In genomic region chr3:68201214-68201613, GRCm38 (mm10) we compare ENCODE assay signal across 14 mouse cellular contexts.
DNase-seq lines count a peak whose midpoint lies in the region; ATAC-seq and TF ChIP-seq lines count a peak whose summit lies in the region.
"Had no signal": no experiment of that assay in that cellular context is flagged by ENCODE, and none has a peak within 500 bp of the region (broad histone marks: within the 10 kb centered on the region; RNA-seq: fewer than 3 reads in every experiment).

No protein-coding gene starts in this region.

- H3K9ac ChIP-seq in forebrain, embryonic 13.5 days: no peak overlapping the region
- H3K9ac ChIP-seq in forebrain, embryonic 11.5 days (ENCODE audit: low read length): no peak overlapping the region
- H3K9ac ChIP-seq in midbrain, embryonic 14.5 days (replicated peaks; ENCODE audit: low read length): no peak overlapping the region
- H3K9ac ChIP-seq in midbrain, embryonic 13.5 days (replicated peaks): no peak overlapping the region
- H3K9ac ChIP-seq in forebrain, embryonic 16.5 days (replicated peaks; ENCODE audit: low read depth, low read length): no peak overlapping the region
- H3K9ac ChIP-seq: liver, embryonic 13.5 days had no signal

- H3K36me3 ChIP-seq in forebrain, embryonic 13.5 days (ENCODE audit: poor library complexity, severe bottlenecking): no peaks in the 10 kb centered on the region
- no peaks in the 10 kb centered on the region for H3K36me3 ChIP-seq in forebrain, embryonic 11.5 days (ENCODE audit: control insufficient read depth, insufficient read depth, low read length)
- H3K36me3 ChIP-seq in midbrain, embryonic 14.5 days (ENCODE audit: control insufficient read depth, insufficient read depth, low read length): no peaks in the 10 kb centered on the region
- no peaks in the 10 kb centered on the region for H3K36me3 ChIP-seq in midbrain, embryonic 13.5 days
- H3K36me3 ChIP-seq in forebrain, embryonic 16.5 days (ENCODE audit: control insufficient read depth, insufficient read depth): no peaks in the 10 kb centered on the region
- H3K36me3 ChIP-seq: liver, embryonic 13.5 days had no signal

- H3K9me3 ChIP-seq in forebrain, embryonic 13.5 days (replicated peaks): no peaks in the 10 kb centered on the region
- no peaks in the 10 kb centered on the region for H3K9me3 ChIP-seq in forebrain, embryonic 11.5 days (ENCODE audit: control insufficient read depth, low read length)
- no peaks in the 10 kb centered on the region for H3K9me3 ChIP-seq in midbrain, embryonic 14.5 days (ENCODE audit: control insufficient read depth, low read length)
- H3K9me3 ChIP-seq in midbrain, embryonic 13.5 days: no peaks in the 10 kb centered on the region
- no peaks in the 10 kb centered on the region for H3K9me3 ChIP-seq in forebrain, embryonic 16.5 days (ENCODE audit: control insufficient read depth, low read length)
- H3K9me3 ChIP-seq: liver, embryonic 13.5 days had no signal

- DNase-seq in forebrain, embryonic 11.5 days (ENCODE audit: low spot score): no peak
- DNase-seq in midbrain, embryonic 14.5 days: peak; percentile 28
- DNase-seq in layer of hippocampus, adult 9-11 months: peak; percentile 63
- DNase-seq in spleen, postnatal 14 days (ENCODE audit: low spot score in 2 of 2): no peak
- DNase-seq in gastrocnemius, adult 2 months: no peak
- DNase-seq: B cell, adult 2 months; cerebellum, adult 9-11 months; liver, embryonic 13.5 days; lung, postnatal 10 days; thymus, postnatal 14 days had no signal

- H3K27me3 ChIP-seq in forebrain, embryonic 13.5 days: no peaks in the 10 kb centered on the region
- H3K27me3 ChIP-seq in forebrain, embryonic 11.5 days (ENCODE audit: control insufficient read depth, insufficient read depth, low read length): no peaks in the 10 kb centered on the region
- H3K27me3 ChIP-seq in midbrain, embryonic 14.5 days (ENCODE audit: control insufficient read depth, insufficient read depth, low read length): no peaks in the 10 kb centered on the region
- H3K27me3 ChIP-seq in midbrain, embryonic 13.5 days: no peaks in the 10 kb centered on the region
- H3K27me3 ChIP-seq in forebrain, embryonic 16.5 days (replicated peaks; ENCODE audit: control insufficient read depth, insufficient read depth, low read length): no peaks in the 10 kb centered on the region
- H3K27me3 ChIP-seq: liver, embryonic 13.5 days had no signal

- 12% methylated on average over 1 of the region's 1 CpGs for WGBS in forebrain, embryonic 13.5 days
- 29% methylated on average over 1 of the region's 1 CpGs for WGBS in forebrain, embryonic 11.5 days
- WGBS in midbrain, embryonic 14.5 days: 15% methylated on average over 1 of the region's 1 CpGs
- 21% methylated on average over 1 of the region's 1 CpGs for WGBS in midbrain, embryonic 13.5 days
- WGBS in forebrain, embryonic 16.5 days: 0% methylated on average over 1 of the region's 1 CpGs

- no peak overlapping the region for H3K27ac ChIP-seq in forebrain, embryonic 13.5 days
- H3K27ac ChIP-seq in forebrain, embryonic 11.5 days (ENCODE audit: low read depth, low read length): no peak overlapping the region
- no peak overlapping the region for H3K27ac ChIP-seq in midbrain, embryonic 14.5 days (replicated peaks; ENCODE audit: low read depth, low read length)
- no peak overlapping the region for H3K27ac ChIP-seq in midbrain, embryonic 13.5 days
- H3K27ac ChIP-seq in forebrain, embryonic 16.5 days (ENCODE audit: low read length): no peak overlapping the region
- no peak overlapping the region for H3K27ac ChIP-seq in gastrocnemius, adult 2 months
- H3K27ac ChIP-seq: kidney, postnatal 0 days; liver, embryonic 13.5 days had no signal

- ATAC-seq in forebrain, embryonic 13.5 days: peak; percentile 73; the same call in 1 of the 2 replicates
- no peak for ATAC-seq in forebrain, embryonic 11.5 days (replicated peaks; ENCODE audit: low FRiP score)
- no peak for ATAC-seq in midbrain, embryonic 14.5 days (ENCODE audit: low FRiP score, low TSS enrichment)
- no peak for ATAC-seq in midbrain, embryonic 13.5 days
- ATAC-seq in forebrain, embryonic 16.5 days: peak; percentile 87

- no peak for TF ChIP-seq CTCF in gastrocnemius, adult 2 months (IDR thresholded peaks at IDR 0.05)

- intact Hi-C loops in gastrocnemius, adult 2 months (cut with DNase I): no loop called here

- no peak overlapping the region for H3K4me3 ChIP-seq in forebrain, embryonic 13.5 days
- no peak overlapping the region for H3K4me3 ChIP-seq in forebrain, embryonic 11.5 days (ENCODE audit: low read depth, low read length)
- H3K4me3 ChIP-seq in midbrain, embryonic 14.5 days (replicated peaks; ENCODE audit: low read depth, low read length): no peak overlapping the region
- H3K4me3 ChIP-seq in midbrain, embryonic 13.5 days (replicated peaks): no peak overlapping the region
- H3K4me3 ChIP-seq in forebrain, embryonic 16.5 days (replicated peaks; ENCODE audit: low read length): no peak overlapping the region
- H3K4me3 ChIP-seq in gastrocnemius, adult 2 months: no peak overlapping the region
- H3K4me3 ChIP-seq: liver, embryonic 13.5 days had no signal

- peaks cover 25% of the 10 kb centered on the region for H3K4me1 ChIP-seq in forebrain, embryonic 13.5 days
- H3K4me1 ChIP-seq in forebrain, embryonic 11.5 days (replicated peaks; ENCODE audit: control insufficient read depth, insufficient read depth, low read length): no peaks in the 10 kb centered on the region; the same call in 1 of the 2 replicates
- peaks cover 10% of the 10 kb centered on the region; the same call in 1 of the 2 replicates for H3K4me1 ChIP-seq in midbrain, embryonic 14.5 days (ENCODE audit: control insufficient read depth, insufficient read depth, low read length)
- H3K4me1 ChIP-seq in midbrain, embryonic 13.5 days (replicated peaks): peaks cover 17% of the 10 kb centered on the region
- peaks cover 21% of the 10 kb centered on the region for H3K4me1 ChIP-seq in forebrain, embryonic 16.5 days (replicated peaks; ENCODE audit: control insufficient read depth, insufficient read depth, low read length)
- H3K4me1 ChIP-seq: liver, embryonic 13.5 days had no signal

- H3K4me2 ChIP-seq in forebrain, embryonic 13.5 days: no peak overlapping the region
- H3K4me2 ChIP-seq in forebrain, embryonic 11.5 days (ENCODE audit: low read depth, low read length, severe bottlenecking): no peak overlapping the region
- no peak overlapping the region for H3K4me2 ChIP-seq in midbrain, embryonic 14.5 days (ENCODE audit: low read length)
- no peak overlapping the region for H3K4me2 ChIP-seq in midbrain, embryonic 13.5 days (replicated peaks)
- no peak overlapping the region for H3K4me2 ChIP-seq in forebrain, embryonic 16.5 days (ENCODE audit: low read length)
- H3K4me2 ChIP-seq: liver, embryonic 13.5 days had no signal

Comparison
In these comparisons a context has a peak if more than half of its experiments do, and no peak if none do; other contexts are left out.
1. ATAC-seq: peak in forebrain, embryonic 13.5 days (single experiment) and forebrain, embryonic 16.5 days (single experiment); none in forebrain, embryonic 11.5 days (single experiment), midbrain, embryonic 14.5 days (single experiment) and midbrain, embryonic 13.5 days (single experiment).
2. DNase-seq: peak in midbrain, embryonic 14.5 days (single experiment) and layer of hippocampus, adult 9-11 months (single experiment); none in forebrain, embryonic 11.5 days (single experiment), spleen, postnatal 14 days (0 of 2) and gastrocnemius, adult 2 months (single experiment).